Mouse (Mus musculus): ENCODE measurements around the gene Trim40. TPM values are rescaled to one million over a fixed set of nuclear protein-coding genes. Genes with fewer than 3 reads are reported as not detected.

The Trim40 gene
- polyA plus RNA-seq, 1 experiment from 2014 or later, result not detected

DNA sequence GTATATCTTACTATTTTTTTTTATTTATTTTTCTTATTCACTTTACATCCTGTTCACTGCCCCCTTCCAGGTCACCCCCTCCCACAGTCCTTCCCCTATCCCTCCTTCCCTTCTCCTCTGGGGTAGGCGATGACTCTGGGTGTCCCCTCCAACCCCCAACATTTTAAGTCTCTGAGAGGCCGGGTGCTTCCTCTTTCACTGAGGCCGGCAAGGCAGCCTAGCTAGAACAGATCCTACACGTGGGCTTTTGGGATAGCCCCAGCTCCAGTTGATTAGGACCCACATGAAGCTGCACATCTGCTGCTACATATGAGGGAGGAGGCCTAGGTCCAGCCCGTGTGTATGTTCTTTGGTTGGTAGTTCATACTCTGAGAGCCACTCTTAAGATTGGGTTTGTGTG, 50.9 kb downstream of the Trim40 start:
- Histone ChIP-seq H3K4me2 (no peak overlapping the region), H3K36me3 (replicated peaks) (no peaks in the 10 kb centered on the region), H3K27me3 (peaks cover 7% of the 10 kb centered on the region; the same call in 1 of the 2 replicates), H3K9me3 (replicated peaks) (no peaks in the 10 kb centered on the region), H3K27ac (replicated peaks) (no peak overlapping the region), H3K9ac (no peak overlapping the region), H3K4me1 (replicated peaks) (peaks cover 49% of the 10 kb centered on the region), H3K4me3 (replicated peaks) (no peak overlapping the region)
- 31% methylated on average over 5 of the region's 5 CpGs for WGBS (ENCODE audit: insufficient replicate concordance)
- ATAC-seq (ENCODE audit: insufficient read depth), result no peak

DNA sequence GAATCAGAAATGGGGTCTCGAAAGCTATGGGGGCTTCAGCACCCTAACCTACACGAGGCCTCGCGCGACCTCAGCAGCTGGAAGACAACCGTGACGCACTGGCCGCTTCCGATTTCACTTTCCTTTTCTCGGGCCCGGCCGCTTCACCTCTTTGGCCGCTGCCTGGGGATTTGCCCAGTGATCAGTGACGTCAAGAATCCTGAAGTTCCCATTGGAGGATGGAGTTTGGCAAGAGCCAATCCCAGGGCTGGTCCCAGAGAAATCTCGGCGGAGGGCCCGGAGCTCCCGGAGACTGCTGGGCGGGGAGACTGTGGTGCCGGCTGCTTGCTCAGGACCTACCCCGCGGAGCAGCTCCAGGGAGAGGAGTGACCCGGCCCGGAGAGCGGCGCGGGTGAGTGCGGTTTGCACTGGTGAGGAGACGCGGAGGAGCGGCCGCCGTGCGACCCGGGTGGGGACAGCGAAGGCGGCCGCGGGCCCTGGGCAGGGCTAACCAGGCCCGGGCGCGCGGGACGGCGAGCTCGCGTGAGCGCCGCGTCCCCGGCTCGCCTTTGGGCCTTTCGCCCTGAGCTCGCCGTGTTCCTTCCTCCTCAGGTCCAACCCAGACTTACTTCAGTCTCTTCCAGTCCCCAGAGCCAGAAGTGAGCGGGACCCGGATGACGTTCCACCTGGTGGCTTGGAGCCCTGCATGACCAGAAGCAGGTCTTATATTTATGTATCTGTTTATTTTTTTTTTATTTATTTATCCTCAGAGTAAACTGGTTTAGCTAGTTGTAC, 52.9 kb downstream of the Trim40 start, which contains the start of gene Trim26:
Trim26 (plus strand) TSS at position 261 of the 774 bp plus-strand sequence.
- ATAC-seq (ENCODE audit: insufficient read depth), result peak; percentile 98
- Histone ChIP-seq H3K4me2 (peak within 1 kb of the TSS; percentile 89), H3K9ac (peak within 1 kb of the TSS; percentile 78), H3K4me1 (replicated peaks) (peaks cover 29% of the 10 kb centered on the region), H3K27me3 (peaks cover 17% of the 10 kb centered on the region), H3K9me3 (replicated peaks) (no peaks in the 10 kb centered on the region), H3K4me3 (replicated peaks) (peak within 1 kb of the TSS; percentile 79), H3K36me3 (replicated peaks) (no peaks in the 10 kb centered on the region), H3K27ac (replicated peaks) (peak within 1 kb of the TSS; percentile 90)
- under 1% methylated on average over 58 of the region's 58 CpGs for WGBS (ENCODE audit: insufficient replicate concordance)

DNA sequence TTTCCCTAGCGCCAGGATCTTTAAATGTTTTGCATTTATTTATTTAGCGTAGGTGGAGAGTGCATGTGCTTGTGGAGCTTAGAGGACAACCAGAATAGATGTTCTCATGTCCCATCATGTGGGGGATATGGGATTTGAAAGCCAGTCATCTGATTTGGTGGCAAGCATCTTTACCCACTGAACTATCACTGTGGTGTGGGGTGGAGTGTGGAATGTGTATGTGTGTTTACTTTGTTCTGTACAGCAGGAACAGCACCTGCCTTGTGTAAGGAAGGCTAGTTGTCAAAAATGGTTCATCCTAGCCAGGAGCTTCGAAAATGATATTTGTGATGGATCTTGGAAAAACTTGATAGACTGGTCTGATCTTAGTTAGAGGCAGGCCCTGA, 53.5 kb downstream of the Trim40 start:
- H3K9me3 ChIP-seq (replicated peaks), result no peaks in the 10 kb centered on the region
- peak overlapping the region; percentile 61 for H3K9ac ChIP-seq
- peak; percentile 2; the same call in 1 of the 2 replicates for ATAC-seq (ENCODE audit: insufficient read depth)
- H3K36me3 ChIP-seq (replicated peaks), result no peaks in the 10 kb centered on the region
- H3K27ac ChIP-seq (replicated peaks), result peak overlapping the region; percentile 83
- peaks cover 17% of the 10 kb centered on the region for H3K27me3 ChIP-seq
- H3K4me3 ChIP-seq (replicated peaks), result peak overlapping the region; percentile 79
- 8% methylated on average over 3 of the region's 3 CpGs for WGBS (ENCODE audit: insufficient replicate concordance)
- peak overlapping the region; percentile 89 for H3K4me2 ChIP-seq
- peaks cover 28% of the 10 kb centered on the region for H3K4me1 ChIP-seq (replicated peaks)

DNA sequence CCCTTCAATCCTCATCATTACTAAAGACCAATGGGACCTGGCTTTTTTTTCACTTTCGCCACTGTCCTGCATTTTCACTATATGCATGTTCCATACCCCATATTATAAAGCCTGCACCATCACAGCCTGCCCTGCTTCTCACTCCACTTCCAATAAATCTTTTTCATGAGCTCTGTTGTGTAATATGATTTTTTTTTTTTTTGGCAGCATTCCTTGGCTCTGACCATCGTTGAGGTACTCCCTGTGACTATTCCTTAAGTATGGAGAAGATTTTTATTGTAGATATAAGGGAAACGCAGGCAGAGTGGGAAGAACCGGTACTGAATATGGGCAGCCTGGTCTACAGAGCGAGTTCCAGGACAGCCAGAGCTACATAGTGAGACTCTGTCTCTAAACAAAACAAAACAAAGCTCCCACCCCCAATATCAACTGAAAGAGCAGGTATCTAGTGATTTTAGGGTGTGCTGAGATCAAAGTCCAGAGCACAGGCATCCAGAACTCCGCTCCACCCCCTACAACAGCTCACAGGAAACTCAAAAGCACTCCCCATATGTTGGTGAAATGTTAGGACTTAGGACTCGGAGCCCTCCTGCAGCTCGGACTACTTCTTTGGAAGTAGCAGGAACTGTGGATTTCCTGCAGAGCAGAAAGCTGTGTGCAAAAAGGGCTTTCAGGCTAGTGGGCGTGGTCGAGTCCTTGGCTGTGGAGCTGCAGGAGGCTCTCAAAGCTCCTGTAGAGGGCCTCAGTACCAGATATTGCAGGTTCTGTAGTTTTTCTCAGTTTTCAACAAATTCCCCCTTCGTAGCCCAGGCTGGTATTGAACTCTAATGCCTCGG, 54.1 kb downstream of the Trim40 start:
- Histone ChIP-seq H3K27ac (replicated peaks) (peak overlapping the region; percentile 83), H3K4me2 (peak overlapping the region; percentile 89), H3K4me1 (replicated peaks) (peaks cover 25% of the 10 kb centered on the region), H3K36me3 (replicated peaks) (no peaks in the 10 kb centered on the region), H3K27me3 (peaks cover 17% of the 10 kb centered on the region), H3K9me3 (replicated peaks) (no peaks in the 10 kb centered on the region), H3K9ac (no peak overlapping the region), H3K4me3 (replicated peaks) (peak overlapping the region; percentile 79)
- no peak for ATAC-seq (ENCODE audit: insufficient read depth)
- WGBS (ENCODE audit: insufficient replicate concordance), result 27% methylated on average over 12 of the region's 12 CpGs

DNA sequence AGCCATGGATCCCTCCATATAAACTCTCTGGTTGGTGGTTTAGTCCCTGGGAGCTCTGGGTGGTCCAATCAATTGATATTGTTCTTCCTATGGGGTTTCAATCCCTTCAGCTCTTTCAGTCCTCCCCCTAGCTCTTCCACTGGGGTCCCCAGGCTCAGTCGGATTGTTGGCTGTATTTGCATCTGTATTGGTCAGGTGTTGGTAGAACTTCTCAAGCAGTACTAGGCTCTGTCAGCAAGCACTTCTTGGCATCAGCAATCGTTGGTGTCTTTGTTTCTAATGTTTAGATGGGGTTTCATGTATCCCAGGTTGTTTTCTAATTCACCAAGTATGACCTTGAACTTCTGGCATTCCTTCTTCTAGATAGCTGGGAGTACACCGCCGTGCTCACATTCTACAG, 57.2 kb downstream of the Trim40 start:
- no peak overlapping the region for H3K27ac ChIP-seq (replicated peaks)
- H3K9me3 ChIP-seq (replicated peaks), result no peaks in the 10 kb centered on the region
- 50% methylated on average over 4 of the region's 4 CpGs for WGBS (ENCODE audit: insufficient replicate concordance)
- H3K4me1 ChIP-seq (replicated peaks), result peaks cover 28% of the 10 kb centered on the region
- ATAC-seq (ENCODE audit: insufficient read depth), result no peak
- H3K27me3 ChIP-seq, result peaks cover 27% of the 10 kb centered on the region
- no peaks in the 10 kb centered on the region for H3K36me3 ChIP-seq (replicated peaks)
- no peak overlapping the region for H3K9ac ChIP-seq
- no peak overlapping the region for H3K4me3 ChIP-seq (replicated peaks)
- no peak overlapping the region for H3K4me2 ChIP-seq

Other genes with a start within 250 kb of the Trim40 start
- not detected in 2 replicates for gene H2-M9, start 247.5 kb downstream of the Trim40 start, polyA plus RNA-seq (2015; fragmentation: Nextera tagmentation; extraction: Ambion mirVana)
- not detected in 2 replicates for gene H2-M1, start 217.9 kb downstream of the Trim40 start, polyA plus RNA-seq (2015; fragmentation: Nextera tagmentation; extraction: Ambion mirVana)
- gene H2-M10.5, start 117.2 kb downstream of the Trim40 start, polyA plus RNA-seq (2015; fragmentation: Nextera tagmentation; extraction: Ambion mirVana), result not detected in 2 replicates
- not detected in 2 replicates for gene H2-M10.6, start 78.0 kb downstream of the Trim40 start, polyA plus RNA-seq (2015; fragmentation: Nextera tagmentation; extraction: Ambion mirVana)
- 14.9 and 17.7 TPM in 2 replicates for gene Trim26, start 53.0 kb downstream of the Trim40 start, polyA plus RNA-seq (2015; fragmentation: Nextera tagmentation; extraction: Ambion mirVana)
- gene Trim15, start 22.9 kb downstream of the Trim40 start, polyA plus RNA-seq (2015; fragmentation: Nextera tagmentation; extraction: Ambion mirVana), result 0.33 and 0.59 TPM in 2 replicates
- gene Trim10, start 20.5 kb downstream of the Trim40 start, polyA plus RNA-seq (2015; fragmentation: Nextera tagmentation; extraction: Ambion mirVana), result 300 and 303 TPM in 2 replicates
- not detected in 2 replicates for gene Trim31, start 8.0 kb upstream of the Trim40 start, polyA plus RNA-seq (2015; fragmentation: Nextera tagmentation; extraction: Ambion mirVana)
- 0.14 and 0.20 TPM in 2 replicates for gene Rnf39, start 52.8 kb upstream of the Trim40 start, polyA plus RNA-seq (2015; fragmentation: Nextera tagmentation; extraction: Ambion mirVana)
- 25.7 and 30.8 TPM in 2 replicates for gene Ppp1r11, start 61.6 kb upstream of the Trim40 start, polyA plus RNA-seq (2015; fragmentation: Nextera tagmentation; extraction: Ambion mirVana)
- gene Znrd1, start 68.4 kb upstream of the Trim40 start, polyA plus RNA-seq (2015; fragmentation: Nextera tagmentation; extraction: Ambion mirVana), result 18.7 and 21.5 TPM in 2 replicates
- gene Znrd1as, start 68.5 kb upstream of the Trim40 start, polyA plus RNA-seq (2015; fragmentation: Nextera tagmentation; extraction: Ambion mirVana), result 2.2 and 2.5 TPM in 2 replicates
- not detected in 2 replicates for gene 2410137M14Rik, start 91.1 kb upstream of the Trim40 start, polyA plus RNA-seq (2015; fragmentation: Nextera tagmentation; extraction: Ambion mirVana)
- gene H2-M5, start 99.4 kb upstream of the Trim40 start, polyA plus RNA-seq (2015; fragmentation: Nextera tagmentation; extraction: Ambion mirVana), result not detected in 2 replicates
- gene Zfp57, start 111.0 kb upstream of the Trim40 start, polyA plus RNA-seq (2015; fragmentation: Nextera tagmentation; extraction: Ambion mirVana), result 3.2 and 3.8 TPM in 2 replicates
- not detected in 2 replicates for gene Mog, start 133.3 kb upstream of the Trim40 start, polyA plus RNA-seq (2015; fragmentation: Nextera tagmentation; extraction: Ambion mirVana)
- 0.25 and 0.66 TPM in 2 replicates for gene Gabbr1, start 155.8 kb upstream of the Trim40 start, polyA plus RNA-seq (2015; fragmentation: Nextera tagmentation; extraction: Ambion mirVana)
- not detected in 2 replicates for gene Olfr90, start 198.4 kb upstream of the Trim40 start, polyA plus RNA-seq (2015; fragmentation: Nextera tagmentation; extraction: Ambion mirVana)
- not detected in 2 replicates for gene Olfr91, start 208.2 kb upstream of the Trim40 start, polyA plus RNA-seq (2015; fragmentation: Nextera tagmentation; extraction: Ambion mirVana)
- gene Olfr92, start 230.0 kb upstream of the Trim40 start, polyA plus RNA-seq (2015; fragmentation: Nextera tagmentation; extraction: Ambion mirVana), result not detected in 2 replicates